Mouse (Mus musculus) lung, postnatal 4 days (tissue): ENCODE data around the gene Tnfrsf26.
"Not testable (repeated sequence)": the region's sequence is repeated elsewhere in the genome, so short reads cannot be mapped to it uniquely, and the experiment has no call there.

ENCODE experiments used
- DNase-seq, 2 experiments: peaks; one replicate each; pipeline ENCODE4 v3.0.0; 2021

Gene Tnfrsf26

GRCm38 (mm10) chr7:143628540-143628939, at the start of gene Tnfrsf26:
Tnfrsf26 (minus strand) TSS chr7:143628722.
- DNase-seq, result no peak

- DNase-seq, result no peak
These were observed 38.1 kb upstream of the Tnfrsf26 start for GRCm38 (mm10) chr7:143666427-143667311.

- DNase-seq, result no peak
These were observed 34.9 kb upstream of the Tnfrsf26 start for GRCm38 (mm10) chr7:143663470-143663869.

- DNase-seq, result no peak
These were observed 32.3 kb upstream of the Tnfrsf26 start for GRCm38 (mm10) chr7:143660797-143661196.

GRCm38 (mm10) chr7:143649769-143650346, 21.3 kb upstream of the Tnfrsf26 start:
- not testable (repeated sequence) for DNase-seq

- DNase-seq, result peak; percentile 87 to 88
These were observed 20.7 kb upstream of the Tnfrsf26 start, which contains the start of gene Tnfrsf22 for GRCm38 (mm10) chr7:143649034-143649768. Tnfrsf22 (minus strand) TSS chr7:143649661.

- DNase-seq, result not testable (repeated sequence)
These were observed 15.4 kb upstream of the Tnfrsf26 start for GRCm38 (mm10) chr7:143643949-143644348.

GRCm38 (mm10) chr7:143636674-143637073, 8.2 kb upstream of the Tnfrsf26 start:
- no peak for DNase-seq

GRCm38 (mm10) chr7:143631503-143631902, 3.0 kb upstream of the Tnfrsf26 start:
- DNase-seq, result no peak

GRCm38 (mm10) chr7:143629501-143629900, 979 bp upstream of the Tnfrsf26 start:
- DNase-seq, result no peak

GRCm38 (mm10) chr7:143627555-143628286, 801 bp downstream of the Tnfrsf26 start:
- DNase-seq, result peak in 1 of 2 experiments; percentile 14

- DNase-seq, result no peak
These were observed 2.3 kb downstream of the Tnfrsf26 start for GRCm38 (mm10) chr7:143626178-143626577.

GRCm38 (mm10) chr7:143625151-143625550, 3.4 kb downstream of the Tnfrsf26 start:
- no peak for DNase-seq

GRCm38 (mm10) chr7:143624561-143624960, 4.0 kb downstream of the Tnfrsf26 start:
- DNase-seq, result no peak

GRCm38 (mm10) chr7:143620951-143621350, 7.6 kb downstream of the Tnfrsf26 start:
- no peak for DNase-seq

GRCm38 (mm10) chr7:143614404-143615135, 14.0 kb downstream of the Tnfrsf26 start:
- DNase-seq, result peak; percentile 39 to 52

- no peak for DNase-seq
These were observed 16.3 kb downstream of the Tnfrsf26 start for GRCm38 (mm10) chr7:143612215-143612614.

GRCm38 (mm10) chr7:143605321-143605720, 23.2 kb downstream of the Tnfrsf26 start:
- DNase-seq, result no peak

GRCm38 (mm10) chr7:143604889-143605288, 23.6 kb downstream of the Tnfrsf26 start:
- no peak for DNase-seq

- no peak for DNase-seq
These were observed 26.8 kb downstream of the Tnfrsf26 start for GRCm38 (mm10) chr7:143601705-143602104.

- no peak for DNase-seq
These were observed 28.2 kb downstream of the Tnfrsf26 start for GRCm38 (mm10) chr7:143600231-143600740.
